Mouse (Mus musculus): ENCODE data around the gene Mab21l1. TPM values are rescaled to one million over a fixed set of nuclear protein-coding genes. Genes with fewer than 3 reads are reported as not detected.

Gene Mab21l1
- total RNA-seq (2015; ENCODE audit: low replicate concordance) (not detected in 2 replicates), total RNA-seq (2017; ENCODE audit: low replicate concordance) (not detected in 2 replicates)

- ATAC-seq (replicated peaks; ENCODE audit: low FRiP score, poor library complexity, severe bottlenecking): no peak
These were observed at the start of gene Mab21l1 for GRCm38 (mm10) chr3:55782056-55782687. TSS of gene Mab21l1 (plus strand) at chr3:55782510.

GRCm38 (mm10) chr3:55733665-55734064, 48.6 kb upstream of the Mab21l1 start:
- no peak for ATAC-seq (replicated peaks; ENCODE audit: low FRiP score, poor library complexity, severe bottlenecking)

GRCm38 (mm10) chr3:55741428-55741827, 40.9 kb upstream of the Mab21l1 start:
- no peak for ATAC-seq (replicated peaks; ENCODE audit: low FRiP score, poor library complexity, severe bottlenecking)

GRCm38 (mm10) chr3:55742218-55742617, 40.1 kb upstream of the Mab21l1 start:
- no peak for ATAC-seq (replicated peaks; ENCODE audit: low FRiP score, poor library complexity, severe bottlenecking)

GRCm38 (mm10) chr3:55742654-55743053, 39.7 kb upstream of the Mab21l1 start:
- ATAC-seq (replicated peaks; ENCODE audit: low FRiP score, poor library complexity, severe bottlenecking): no peak

- no peak for ATAC-seq (replicated peaks; ENCODE audit: low FRiP score, poor library complexity, severe bottlenecking)
These were observed 38.4 kb upstream of the Mab21l1 start for GRCm38 (mm10) chr3:55743885-55744284.

GRCm38 (mm10) chr3:55750445-55751065, 31.8 kb upstream of the Mab21l1 start:
- ATAC-seq (replicated peaks; ENCODE audit: low FRiP score, poor library complexity, severe bottlenecking): no peak

GRCm38 (mm10) chr3:55751363-55751762, 30.9 kb upstream of the Mab21l1 start:
- ATAC-seq (replicated peaks; ENCODE audit: low FRiP score, poor library complexity, severe bottlenecking): no peak

GRCm38 (mm10) chr3:55752558-55752957, 29.8 kb upstream of the Mab21l1 start:
- no peak for ATAC-seq (replicated peaks; ENCODE audit: low FRiP score, poor library complexity, severe bottlenecking)

GRCm38 (mm10) chr3:55753872-55754271, 28.4 kb upstream of the Mab21l1 start:
- no peak for ATAC-seq (replicated peaks; ENCODE audit: low FRiP score, poor library complexity, severe bottlenecking)

GRCm38 (mm10) chr3:55754981-55755608, 27.2 kb upstream of the Mab21l1 start:
- no peak for ATAC-seq (replicated peaks; ENCODE audit: low FRiP score, poor library complexity, severe bottlenecking)

- no peak for ATAC-seq (replicated peaks; ENCODE audit: low FRiP score, poor library complexity, severe bottlenecking)
These were observed 26.3 kb upstream of the Mab21l1 start for GRCm38 (mm10) chr3:55755805-55756601.

GRCm38 (mm10) chr3:55756602-55757190, 25.6 kb upstream of the Mab21l1 start:
- no peak for ATAC-seq (replicated peaks; ENCODE audit: low FRiP score, poor library complexity, severe bottlenecking)

GRCm38 (mm10) chr3:55758297-55758696, 24.0 kb upstream of the Mab21l1 start:
- no peak for ATAC-seq (replicated peaks; ENCODE audit: low FRiP score, poor library complexity, severe bottlenecking)

GRCm38 (mm10) chr3:55763591-55763990, 18.7 kb upstream of the Mab21l1 start:
- no peak for ATAC-seq (replicated peaks; ENCODE audit: low FRiP score, poor library complexity, severe bottlenecking)

- ATAC-seq (replicated peaks; ENCODE audit: low FRiP score, poor library complexity, severe bottlenecking): no peak
These were observed 13.7 kb upstream of the Mab21l1 start for GRCm38 (mm10) chr3:55768654-55769053.

- no peak for ATAC-seq (replicated peaks; ENCODE audit: low FRiP score, poor library complexity, severe bottlenecking)
These were observed 13.0 kb upstream of the Mab21l1 start for GRCm38 (mm10) chr3:55769308-55769707.

- ATAC-seq (replicated peaks; ENCODE audit: low FRiP score, poor library complexity, severe bottlenecking): no peak
These were observed 8.1 kb upstream of the Mab21l1 start for GRCm38 (mm10) chr3:55774203-55774602.

- no peak for ATAC-seq (replicated peaks; ENCODE audit: low FRiP score, poor library complexity, severe bottlenecking)
These were observed 7.1 kb upstream of the Mab21l1 start for GRCm38 (mm10) chr3:55775245-55775644.

GRCm38 (mm10) chr3:55775753-55776152, 6.6 kb upstream of the Mab21l1 start:
- no peak for ATAC-seq (replicated peaks; ENCODE audit: low FRiP score, poor library complexity, severe bottlenecking)
